Mouse (Mus musculus) forebrain, embryonic 11.5 days (tissue): ENCODE measurements around the gene Mustn1. TPM values are rescaled to one million over a fixed set of nuclear protein-coding genes. Genes with fewer than 3 reads are reported as not detected.

ENCODE experiments used
- ATAC-seq: fragments of 200-750 bp; cut with Nextera tagmentation; replicated peaks from 2 replicates; pipeline ENCODE4 v1.8.0; 2017; ENCODE audit warnings: moderate TSS enrichment; ENCODE audit not compliant: low FRiP score
- DNase-seq: peaks from one replicate; pipeline ENCODE4 v3.0.0-alpha.2; 2017; ENCODE audit warnings: low spot score
- H3K27ac ChIP-seq: fragments of 300-500 bp; sonication (generic); 2 replicates; pipeline ENCODE4 v1.5.1; 2014; ENCODE audit warnings: low read depth, low read length
- H3K27me3 ChIP-seq: fragments of 300-500 bp; sonication (generic); 2 replicates; pipeline ENCODE4 v1.6.1; 2014; ENCODE audit warnings: mild to moderate bottlenecking, low read length, mixed read lengths; ENCODE audit not compliant: control insufficient read depth, insufficient read depth
- H3K36me3 ChIP-seq: fragments of 300-500 bp; sonication (generic); 2 replicates; pipeline ENCODE4 v1.6.1; 2014; ENCODE audit warnings: mild to moderate bottlenecking, low read length, moderate library complexity, mixed read lengths; ENCODE audit not compliant: control insufficient read depth, insufficient read depth
- H3K4me1 ChIP-seq: fragments of 300-500 bp; sonication (generic); replicated peaks from 2 replicates; pipeline ENCODE4 v1.6.1; 2014; ENCODE audit warnings: low read length, mixed read lengths; ENCODE audit not compliant: control insufficient read depth, insufficient read depth
- H3K4me2 ChIP-seq: fragments of 300-500 bp; sonication (generic); 2 replicates; pipeline ENCODE4 v1.6.1; 2014; ENCODE audit warnings: low read depth, mild to moderate bottlenecking, low read length, moderate library complexity, mixed read lengths; ENCODE audit not compliant: severe bottlenecking
- H3K4me3 ChIP-seq: fragments of 300-500 bp; sonication (generic); 2 replicates; pipeline ENCODE4 v1.5.1; 2014; ENCODE audit warnings: low read depth, low read length
- H3K9ac ChIP-seq: fragments of 300-500 bp; sonication (generic); 2 replicates; pipeline ENCODE4 v1.6.1; 2014; ENCODE audit warnings: low read length
- H3K9me3 ChIP-seq: fragments of 300-500 bp; sonication (generic); 2 replicates; pipeline ENCODE4 v1.6.1; 2016; ENCODE audit warnings: low read length, mixed read lengths; ENCODE audit not compliant: control insufficient read depth
- WGBS: fragments of 180-500 bp; shearing (Covaris S2); extraction: QIAGEN DNeasy Blood & Tissue Kit; methylation state at CpG from one replicate; pipeline ENCODE4 v1.1.7; 2014; 5-methylcytosine and 5-hydroxymethylcytosine counted together
- polyA plus RNA-seq: library from polyadenylated mRNA; unstranded; fragments of >200 nt; fragmentation: Nextera tagmentation; extraction: Ambion mirVana; gene quantifications from 2 replicates; pipeline ENCODE4 v1.2.1, GENCODE M21; 2014

Gene Mustn1
- polyA plus RNA-seq, 1 experiment from 2014 or later, result 0.51 TPM

DNA sequence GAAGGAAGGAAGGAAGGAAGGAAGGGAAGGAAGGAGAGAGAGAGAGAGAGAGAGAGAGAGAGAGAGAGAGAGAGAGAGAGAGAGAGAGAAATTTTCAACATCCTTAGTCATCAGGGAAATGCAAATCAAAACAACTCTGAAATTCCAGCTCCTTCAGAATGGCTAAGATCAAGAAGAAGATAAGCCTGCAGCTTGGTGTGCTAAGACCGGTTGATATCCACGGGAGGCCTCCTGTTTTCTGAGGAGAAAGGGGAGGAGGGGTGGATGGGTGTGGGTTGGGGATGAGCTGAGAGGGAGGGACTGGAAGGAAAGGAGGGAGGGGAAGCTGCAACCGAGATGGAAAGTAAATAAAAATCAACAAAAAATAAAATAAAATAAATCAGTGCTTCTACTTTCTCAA lies 6.3 kb downstream of the Mustn1 start:
- ATAC-seq, result no peak
- Histone ChIP-seq H3K4me1 (no peaks in the 10 kb centered on the region), H3K4me2 (no peak overlapping the region), H3K9ac (no peak overlapping the region), H3K27me3 (no peaks in the 10 kb centered on the region), H3K27ac (no peak overlapping the region), H3K9me3 (no peaks in the 10 kb centered on the region), H3K36me3 (no peaks in the 10 kb centered on the region), H3K4me3 (no peak overlapping the region)
- no peak for DNase-seq
- WGBS, result 26% methylated on average over 3 of the region's 3 CpGs

DNA sequence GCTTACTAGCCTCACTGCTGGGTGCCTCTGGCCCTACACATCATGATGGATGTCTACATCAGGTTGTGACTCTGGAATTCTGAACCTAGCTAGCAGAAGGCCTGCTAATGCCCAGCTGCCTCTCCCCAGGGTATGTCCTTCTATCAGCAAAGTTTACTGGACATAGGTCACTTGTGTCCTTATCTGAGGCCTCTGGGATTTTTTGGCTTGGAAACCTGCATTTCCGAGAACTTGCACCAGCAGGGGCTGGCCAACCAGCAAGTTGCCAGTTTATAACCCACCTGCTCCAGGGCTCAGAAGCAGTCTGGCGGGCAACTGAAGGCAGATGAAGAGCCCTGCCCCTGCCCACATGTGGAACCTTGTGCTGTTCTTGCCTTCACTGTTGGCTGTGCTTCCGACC lies 7.2 kb downstream of the Mustn1 start, which contains the start of gene Itih4:
Itih4 (plus strand) TSS at position 273 of the 400 bp plus-strand sequence.
- Histone ChIP-seq H3K4me1 (no peaks in the 10 kb centered on the region), H3K9ac (no peak within 1 kb of the TSS)
- ATAC-seq, result no peak

DNA sequence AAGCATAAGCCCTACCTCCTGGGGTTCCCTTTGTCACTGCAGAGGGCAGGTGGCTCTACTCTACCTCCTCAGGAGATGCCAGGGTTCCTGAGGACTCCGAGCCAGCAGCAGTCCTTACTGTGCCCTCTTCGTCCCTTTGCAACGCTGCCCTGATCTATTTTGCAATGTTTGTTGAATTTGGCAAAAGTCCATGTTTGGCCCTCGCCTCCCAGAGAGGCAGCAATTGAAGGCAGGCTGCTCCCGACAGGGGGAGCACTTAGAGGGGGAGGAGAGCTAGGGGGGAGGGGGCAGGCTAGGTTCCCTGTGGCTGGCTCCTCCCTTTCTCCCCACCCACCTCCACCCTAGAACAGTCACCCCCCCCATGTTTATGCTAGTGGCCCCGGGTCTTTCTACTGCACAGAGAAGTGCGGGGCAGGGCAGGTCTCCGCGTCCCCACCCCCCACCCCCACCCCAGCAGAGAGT lies 9.3 kb downstream of the Mustn1 start:
- Histone ChIP-seq H3K4me2 (no peak overlapping the region), H3K4me3 (no peak overlapping the region), H3K4me1 (no peaks in the 10 kb centered on the region), H3K36me3 (no peaks in the 10 kb centered on the region), H3K9me3 (no peaks in the 10 kb centered on the region), H3K27me3 (no peaks in the 10 kb centered on the region), H3K9ac (no peak overlapping the region; the same call in 1 of the 2 replicates), H3K27ac (no peak overlapping the region)
- no peak for DNase-seq
- WGBS, result 22% methylated on average over 9 of the region's 9 CpGs
- no peak for ATAC-seq

More for the DNA sequence above, 7.2 kb downstream of the Mustn1 start, which contains the start of gene Itih4:
- WGBS, result 84% methylated on average over 3 of the region's 3 CpGs
- Histone ChIP-seq H3K27me3 (no peaks in the 10 kb centered on the region), H3K4me3 (no peak within 1 kb of the TSS), H3K27ac (no peak within 1 kb of the TSS), H3K36me3 (no peaks in the 10 kb centered on the region), H3K4me2 (no peak within 1 kb of the TSS), H3K9me3 (no peaks in the 10 kb centered on the region)
- no peak for DNase-seq

DNA sequence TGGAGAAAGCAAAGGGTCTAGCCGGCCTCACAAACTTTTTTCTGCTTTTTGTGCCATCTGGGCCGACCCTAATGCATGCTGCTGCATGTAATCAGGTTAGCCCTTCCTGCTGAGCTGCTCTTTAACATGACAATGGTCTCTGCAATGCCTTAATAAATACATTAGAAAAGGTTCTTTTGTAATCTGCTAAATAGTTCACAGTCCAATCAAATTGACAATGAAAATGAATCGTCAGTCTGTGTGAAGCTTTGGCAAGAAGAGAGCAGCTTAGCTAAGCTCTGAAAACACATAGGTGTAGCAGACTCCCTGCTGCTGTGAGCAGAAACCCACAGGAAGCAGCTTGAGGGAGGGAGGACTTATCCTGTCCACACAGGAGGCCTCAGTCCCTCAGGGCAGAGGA lies 21.0 kb downstream of the Mustn1 start:
- DNase-seq (no peak), ATAC-seq (no peak)
- WGBS, result 32% methylated on average over 3 of the region's 3 CpGs
- H3K27me3 ChIP-seq, result no peaks in the 10 kb centered on the region
- H3K4me1 ChIP-seq, result no peaks in the 10 kb centered on the region
- H3K27ac ChIP-seq, result no peak overlapping the region
- H3K4me2 ChIP-seq, result no peak overlapping the region
- no peak overlapping the region for H3K9ac ChIP-seq
- 0 out of 2 replicates have a peak, but pooled peaks cover 2% of the 10 kb centered on the region for H3K9me3 ChIP-seq
- H3K4me3 ChIP-seq, result no peak overlapping the region
- no peaks in the 10 kb centered on the region for H3K36me3 ChIP-seq

DNA sequence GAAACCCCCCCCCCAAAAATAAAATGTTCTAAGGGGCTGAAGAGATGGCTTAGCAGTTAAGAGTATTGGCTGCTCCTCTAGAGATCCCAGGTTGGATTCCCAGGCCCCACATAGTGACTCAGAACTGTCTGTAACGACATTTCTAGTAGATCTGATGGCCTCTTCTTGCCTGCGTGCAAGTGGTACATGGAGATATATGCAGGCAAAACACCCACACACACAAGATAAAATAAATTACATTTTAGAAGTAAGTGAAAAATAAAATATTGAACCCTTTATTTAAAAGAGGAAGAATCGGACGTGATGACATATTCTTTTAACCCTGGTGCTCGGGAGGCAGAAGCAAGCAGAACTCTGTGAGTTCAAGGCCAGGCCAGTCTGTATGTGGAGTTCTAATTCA lies 23.6 kb downstream of the Mustn1 start:
- H3K4me1 ChIP-seq, result no peaks in the 10 kb centered on the region
- no peak overlapping the region for H3K27ac ChIP-seq
- no peak overlapping the region for H3K9ac ChIP-seq
- 93% methylated on average over 5 of the region's 5 CpGs for WGBS
- H3K27me3 ChIP-seq, result no peaks in the 10 kb centered on the region
- no peak for ATAC-seq
- no peak for DNase-seq
- H3K4me3 ChIP-seq, result no peak overlapping the region
- H3K9me3 ChIP-seq, result 0 out of 2 replicates have a peak, but pooled peaks cover 2% of the 10 kb centered on the region
- H3K36me3 ChIP-seq, result no peaks in the 10 kb centered on the region
- no peak overlapping the region for H3K4me2 ChIP-seq

DNA sequence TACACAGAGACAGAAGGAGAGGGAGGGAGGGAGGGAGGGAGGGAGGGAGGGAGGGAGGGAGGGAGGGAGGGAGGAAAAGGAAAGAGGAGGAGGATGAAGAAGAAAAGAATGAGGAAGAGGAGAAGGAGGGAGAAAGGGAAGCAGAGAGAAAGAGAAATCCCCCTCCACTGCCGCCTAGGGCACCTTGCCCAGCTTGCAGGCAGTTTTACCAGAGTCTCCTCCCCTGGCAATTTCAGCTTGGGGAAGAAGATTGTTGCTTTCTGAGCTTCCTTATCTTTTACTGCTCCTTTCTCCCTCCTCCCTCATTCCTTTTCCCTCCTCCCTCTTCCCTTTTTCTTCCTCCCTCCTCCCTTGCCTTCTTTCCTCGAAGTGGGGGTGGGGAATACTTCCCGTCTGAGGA lies 24.0 kb downstream of the Mustn1 start:
- no peak overlapping the region for H3K27ac ChIP-seq
- H3K4me3 ChIP-seq, result no peak overlapping the region
- H3K4me1 ChIP-seq, result no peaks in the 10 kb centered on the region
- H3K36me3 ChIP-seq, result no peaks in the 10 kb centered on the region
- no peak overlapping the region for H3K4me2 ChIP-seq
- 0 out of 2 replicates have a peak, but pooled peaks cover 2% of the 10 kb centered on the region for H3K9me3 ChIP-seq
- ATAC-seq (no peak), DNase-seq (no peak)
- 76% methylated on average over 3 of the region's 3 CpGs for WGBS
- H3K9ac ChIP-seq, result no peak overlapping the region
- no peaks in the 10 kb centered on the region for H3K27me3 ChIP-seq

DNA sequence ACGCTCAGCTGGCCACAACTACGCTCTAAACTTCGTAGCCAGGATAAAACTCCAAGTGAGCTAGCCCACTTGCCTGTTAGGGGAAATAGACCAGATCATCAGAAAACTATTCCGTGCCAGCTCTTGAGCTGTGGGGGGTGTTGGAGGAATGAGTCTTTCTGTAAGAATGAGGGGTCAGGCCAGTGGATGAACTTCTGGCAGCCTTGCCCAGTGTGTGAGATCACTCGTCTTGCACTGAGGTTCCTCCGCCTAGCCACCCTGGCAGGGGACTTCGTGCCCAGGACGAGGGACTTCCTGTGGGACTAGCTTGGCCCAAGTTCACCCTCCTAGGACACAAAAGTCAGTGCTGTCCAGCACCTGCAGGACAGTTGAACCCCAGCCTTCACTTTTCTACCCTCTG lies 25.3 kb downstream of the Mustn1 start:
- Histone ChIP-seq H3K9me3 (0 out of 2 replicates have a peak, but pooled peaks cover 2% of the 10 kb centered on the region), H3K36me3 (no peaks in the 10 kb centered on the region), H3K9ac (no peak overlapping the region), H3K4me3 (no peak overlapping the region), H3K27ac (no peak overlapping the region), H3K4me1 (no peaks in the 10 kb centered on the region), H3K27me3 (no peaks in the 10 kb centered on the region), H3K4me2 (no peak overlapping the region)
- no peak for ATAC-seq
- WGBS, result 92% methylated on average over 8 of the region's 8 CpGs
- no peak for DNase-seq

DNA sequence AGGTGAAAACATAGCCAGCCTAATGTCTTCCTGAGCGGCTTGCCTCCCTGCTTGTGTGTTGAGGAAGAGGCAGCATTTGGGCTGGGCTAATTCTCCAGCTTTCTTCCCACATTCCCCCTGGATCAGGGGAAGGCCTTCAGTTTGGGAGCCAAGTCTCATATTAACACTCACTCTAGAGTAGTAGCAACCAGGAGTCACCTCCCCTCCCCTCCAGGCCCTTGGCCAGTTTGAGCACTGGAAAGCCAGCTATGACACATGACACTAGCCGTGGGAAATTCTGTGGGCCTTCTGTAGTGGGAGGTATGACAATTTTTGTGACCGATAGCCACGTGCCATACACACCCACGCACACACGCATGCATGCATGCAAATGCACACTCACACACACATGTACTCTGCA lies 27.0 kb downstream of the Mustn1 start:
- Histone ChIP-seq H3K9me3 (no peaks in the 10 kb centered on the region), H3K4me3 (no peak overlapping the region), H3K4me2 (no peak overlapping the region), H3K4me1 (no peaks in the 10 kb centered on the region), H3K27ac (no peak overlapping the region), H3K9ac (no peak overlapping the region), H3K27me3 (no peaks in the 10 kb centered on the region), H3K36me3 (no peaks in the 10 kb centered on the region)
- DNase-seq (no peak), ATAC-seq (no peak)
- 93% methylated on average over 6 of the region's 6 CpGs for WGBS

DNA sequence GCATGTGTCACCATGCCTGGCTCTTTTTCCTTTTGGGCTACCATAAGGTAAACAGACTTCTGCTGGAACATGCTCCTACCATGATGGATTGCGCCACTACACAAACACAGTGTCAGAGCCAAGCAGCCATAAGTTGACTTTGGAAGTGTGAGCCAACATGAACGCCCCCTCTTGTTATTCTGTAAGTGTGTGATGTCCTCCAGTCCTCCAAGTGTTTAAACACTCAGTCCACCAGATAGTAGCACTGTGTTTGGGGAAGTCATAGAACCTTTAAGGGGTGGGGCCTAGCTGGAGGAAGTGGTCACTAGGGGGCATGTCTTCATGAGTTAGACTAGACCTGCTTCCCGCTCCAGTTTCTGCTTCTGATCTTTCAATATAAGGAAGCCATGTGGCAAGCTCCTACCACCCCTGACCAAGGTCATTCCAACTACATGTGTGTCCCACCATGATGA lies 28.8 kb downstream of the Mustn1 start:
- Histone ChIP-seq H3K4me3 (no peak overlapping the region), H3K4me2 (no peak overlapping the region), H3K4me1 (no peaks in the 10 kb centered on the region), H3K9me3 (no peaks in the 10 kb centered on the region), H3K36me3 (no peaks in the 10 kb centered on the region), H3K27me3 (no peaks in the 10 kb centered on the region), H3K9ac (no peak overlapping the region), H3K27ac (no peak overlapping the region)
- WGBS, result 91% methylated on average over 3 of the region's 3 CpGs
- ATAC-seq, result no peak
- DNase-seq, result no peak
